Mouse (Mus musculus) frontal cortex, postnatal 36 days (tissue): ENCODE measurements around the gene Cdh19.

Experiments
- DNase-seq, 2 experiments: peaks; one replicate each; pipeline ENCODE4 v3.0.0; 2022; ENCODE audit warnings: low spot score in 2 of 2

The Cdh19 gene

GRCm38 (mm10) chr1:110977484-110977883, at the start of gene Cdh19:
Gene Cdh19 (minus strand): TSS chr1:110977584.
- DNase-seq: no peak

DNA sequence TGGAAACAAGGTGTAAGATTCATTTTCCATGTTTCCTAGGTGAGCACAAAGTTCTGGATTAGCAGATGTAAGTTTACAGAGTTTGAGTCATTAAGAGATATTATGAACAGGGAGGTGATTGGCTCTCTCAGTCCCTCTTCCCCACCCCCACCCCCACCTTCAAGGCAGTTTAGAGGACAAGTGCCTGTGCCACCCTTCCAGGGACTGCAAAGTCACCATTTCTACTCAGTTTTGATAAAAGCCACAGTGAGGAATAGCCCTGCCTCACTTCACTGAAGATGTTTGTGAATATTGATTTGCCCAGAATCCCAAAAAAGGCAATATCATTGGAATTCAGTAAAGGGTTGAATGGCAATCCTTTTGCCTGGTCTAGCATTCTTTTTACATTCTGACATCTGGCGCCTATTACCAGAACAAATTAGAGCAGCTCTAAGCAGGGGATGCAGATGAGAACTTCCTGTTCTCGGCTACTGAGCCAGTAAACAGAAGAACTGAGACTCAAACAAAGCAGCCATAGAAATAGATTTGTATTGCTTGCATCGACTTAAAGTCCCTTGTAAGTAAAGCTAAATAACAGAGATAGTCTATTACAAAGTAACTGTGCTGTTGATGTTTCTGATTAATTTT, 43.2 kb upstream of the Cdh19 start:
- DNase-seq: peak; percentile 1 to 4

GRCm38 (mm10) chr1:111017640-111018039, 40.3 kb upstream of the Cdh19 start:
- DNase-seq: no peak

- no peak for DNase-seq
These were observed 12.4 kb upstream of the Cdh19 start for GRCm38 (mm10) chr1:110989824-110990223.

DNA sequence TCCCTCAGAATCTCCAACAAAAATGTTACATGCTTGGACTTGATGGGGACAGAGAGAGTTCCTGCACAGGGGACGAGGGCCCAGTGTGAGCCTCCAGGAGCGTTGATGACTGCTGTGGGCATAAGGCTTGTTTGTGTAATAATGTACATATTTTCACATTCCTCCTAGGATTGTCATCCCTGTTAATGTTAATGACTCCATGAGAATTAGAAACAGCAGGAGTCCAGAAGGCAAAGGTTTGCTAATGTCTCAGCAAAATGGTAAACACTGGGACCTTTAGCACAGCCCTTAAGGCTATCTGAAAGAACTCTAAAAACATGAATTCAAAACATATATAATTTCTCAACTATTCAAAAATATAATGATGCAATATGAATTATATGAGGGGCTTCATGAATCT, 8.2 kb downstream of the Cdh19 start:
- DNase-seq: no peak

- no peak for DNase-seq
These were observed 67.6 kb downstream of the Cdh19 start for GRCm38 (mm10) chr1:110909752-110910151.

DNA sequence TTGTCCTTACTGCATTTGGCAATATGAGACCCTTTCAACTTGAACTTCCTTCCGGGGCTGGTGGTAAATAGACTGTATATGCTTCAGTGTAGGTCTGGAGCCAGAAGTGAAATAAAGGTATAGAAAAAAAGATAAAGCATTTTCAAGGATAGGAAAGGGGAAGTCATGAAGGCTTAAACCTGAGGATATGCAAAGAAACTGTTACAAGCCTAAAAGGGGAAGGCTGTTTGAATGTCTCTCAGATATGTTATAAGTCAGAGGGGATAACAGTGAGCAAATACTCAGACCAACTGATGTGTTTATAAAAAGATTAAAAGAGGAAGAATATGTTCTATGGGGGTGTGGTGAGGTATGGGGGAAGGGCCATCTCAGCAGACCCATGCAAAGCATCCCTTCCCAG, 68.2 kb downstream of the Cdh19 start:
- no peak for DNase-seq

DNA sequence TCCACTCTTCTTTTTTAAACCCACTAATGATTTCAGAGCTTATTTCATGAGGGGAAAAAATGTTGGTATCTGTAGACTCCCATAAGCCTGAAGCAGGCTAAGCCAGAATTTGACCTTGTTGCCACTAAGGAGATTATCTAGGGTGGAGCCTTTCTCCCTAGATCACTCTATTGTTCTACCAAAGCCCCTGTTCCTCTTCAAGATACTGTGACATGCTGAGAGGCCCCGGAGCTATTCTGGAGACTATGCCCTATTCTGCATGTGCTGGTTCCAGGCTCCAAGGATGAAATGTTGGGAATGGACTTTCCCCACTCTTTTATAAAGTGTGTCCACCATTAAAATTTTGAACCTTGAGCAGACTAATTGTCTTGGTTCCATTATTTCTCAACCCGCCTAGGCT, 73.1 kb downstream of the Cdh19 start:
- no peak for DNase-seq
